Mouse (Mus musculus): ENCODE measurements around the gene Bhlhb9. TPM values are rescaled to one million over a fixed set of nuclear protein-coding genes. Genes with fewer than 3 reads are reported as not detected.
"Not testable (repeated sequence)": the region's sequence is repeated elsewhere in the genome, so short reads cannot be mapped to it uniquely, and the experiment has no call there.

Gene Bhlhb9
- total and polyA plus RNA-seq, 3 experiments: 13.8 to 29.3 (median 24.7) TPM

DNA sequence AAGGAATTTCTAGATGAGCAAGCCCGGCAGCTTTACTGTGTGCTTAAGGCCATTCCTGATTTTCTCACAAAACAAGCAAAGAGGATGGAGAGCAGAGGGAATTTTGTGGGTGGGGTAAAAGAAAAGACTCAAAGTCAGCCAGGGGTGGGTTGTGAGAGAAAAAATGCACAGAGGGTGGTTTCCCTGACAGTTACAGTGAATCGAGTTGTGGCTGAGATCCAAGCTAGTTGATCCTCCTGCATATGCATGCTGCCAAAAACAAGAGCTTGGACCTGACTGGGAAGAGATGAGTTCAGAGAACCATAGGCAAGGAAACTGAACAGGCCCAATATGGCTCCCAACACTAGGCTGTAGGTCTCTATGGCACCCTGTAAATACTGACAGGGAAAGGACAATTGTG is 40.5 kb downstream of the Bhlhb9 start:
- Histone ChIP-seq H3K4me3 (replicated peaks in 1 of 3; ENCODE audit: low read depth in 2 of 3, low read length in 2 of 3, poor library complexity in 1 of 3) (no peak overlapping the region), H3K4me1 (ENCODE audit: control insufficient read depth in 1 of 2, insufficient read depth in 2 of 2) (no peaks in the 10 kb centered on the region), H3K9me3 (replicated peaks; ENCODE audit: low read length) (no peaks in the 10 kb centered on the region), H3K79me2 (replicated peaks; ENCODE audit: control insufficient read depth, extremely low read depth, insufficient read depth, poor library complexity, severe bottlenecking) (no peaks in the 10 kb centered on the region), H3K27ac (ENCODE audit: insufficient read depth, low read depth) (no peak overlapping the region), H3K9ac (ENCODE audit: insufficient read depth, low read depth) (no peak overlapping the region), H3K4me2 (ENCODE audit: insufficient read depth, low read depth, poor library complexity, severe bottlenecking) (no peak overlapping the region), H3K27me3 (replicated peaks) (no peaks in the 10 kb centered on the region), H3K36me3 (replicated peaks in 1 of 2; ENCODE audit: control insufficient read depth in 1 of 2, insufficient read depth in 1 of 2, low read length in 1 of 2) (no peaks in the 10 kb centered on the region)
- dilution Hi-C loops (cut with MboI; ENCODE audit: extremely low pct_ligation_motif_present, extremely low pct_unique_long_range_greater_than_20kb, low sequenced_read_pairs) (no loop called here), in situ Hi-C loops (cut with MboI; ENCODE audit: low pct_ligation_motif_present, low pct_unique_long_range_greater_than_20kb, low sequenced_read_pairs) (no loop called here)
- no peak for DNase-seq (ENCODE audit: extremely low read depth)
- no peak for TF ChIP-seq USF2 (conservative IDR thresholded peaks at IDR 0.05; ENCODE audit: low read depth, low read length)
- TF ChIP-seq JUND (conservative IDR thresholded peaks at IDR 0.05; ENCODE audit: low read depth, low read length): no peak
- TF ChIP-seq PAX5 (IDR thresholded peaks at IDR 0.05; ENCODE audit: low read length): no peak
- TF ChIP-seq NELFE (IDR thresholded peaks at IDR 0.05; ENCODE audit: low read depth, low read length): no peak
- no peak for TF ChIP-seq IRF4 (IDR thresholded peaks at IDR 0.05; ENCODE audit: low read depth, low read length)
- TF ChIP-seq NRF1 (IDR thresholded peaks at IDR 0.05; ENCODE audit: low read depth, low read length): no peak
- no peak for TF ChIP-seq BHLHE40 (IDR thresholded peaks at IDR 0.05; ENCODE audit: low read depth, low read length)
- no peak for TF ChIP-seq CHD1 (IDR thresholded peaks at IDR 0.05; ENCODE audit: low read depth, low read length)
- no peak for TF ChIP-seq JUN (IDR thresholded peaks at IDR 0.05; ENCODE audit: insufficient read depth, low read depth, low read length)
- TF ChIP-seq CHD2 (IDR thresholded peaks at IDR 0.05; ENCODE audit: low read length): no peak
- TF ChIP-seq SMC3 (IDR thresholded peaks at IDR 0.05; ENCODE audit: low read depth, low read length): no peak

- H3K9me3 ChIP-seq (replicated peaks; ENCODE audit: low read length); H3K4me1 ChIP-seq (ENCODE audit: control insufficient read depth in 1 of 2, insufficient read depth in 2 of 2); in situ Hi-C loops (cut with MboI; ENCODE audit: low pct_ligation_motif_present, low pct_unique_long_range_greater_than_20kb, low sequenced_read_pairs); H3K27ac ChIP-seq (ENCODE audit: insufficient read depth, low read depth); H3K27me3 ChIP-seq (replicated peaks); H3K4me3 ChIP-seq (replicated peaks in 1 of 3; ENCODE audit: low read depth in 2 of 3, low read length in 2 of 3, poor library complexity in 1 of 3); H3K4me2 ChIP-seq (ENCODE audit: insufficient read depth, low read depth, poor library complexity, severe bottlenecking); dilution Hi-C loops (cut with MboI; ENCODE audit: extremely low pct_ligation_motif_present, extremely low pct_unique_long_range_greater_than_20kb, low sequenced_read_pairs); H3K36me3 ChIP-seq (replicated peaks in 1 of 2; ENCODE audit: control insufficient read depth in 1 of 2, insufficient read depth in 1 of 2, low read length in 1 of 2); H3K79me2 ChIP-seq (replicated peaks; ENCODE audit: control insufficient read depth, extremely low read depth, insufficient read depth, poor library complexity, severe bottlenecking); DNase-seq (ENCODE audit: extremely low read depth); H3K9ac ChIP-seq (ENCODE audit: insufficient read depth, low read depth): not testable (repeated sequence)
Measured at GRCm38 (mm10) chrX:135838521-135839360, 41.3 kb downstream of the Bhlhb9 start, which contains the start of gene Gprasp2. TSS of gene Gprasp2 (plus strand) at chrX:135839034.

Measured in CH12.LX (cell line).